Mouse (Mus musculus) testis, adult 2 months (tissue): ENCODE results near the gene Actg2. TPM values are rescaled to one million over a fixed set of nuclear protein-coding genes. Genes with fewer than 3 reads are reported as not detected.

Experiments
- H3K27ac ChIP-seq: fragments of 200-500 bp; 2 replicates; pipeline ENCODE4 v1.5.1; 2012; ENCODE audit warnings: low read depth, low read length; ENCODE audit not compliant: control insufficient read depth, insufficient read depth
- H3K27me3 ChIP-seq: fragments of 200-500 bp; 2 replicates; pipeline ENCODE4 v1.6.1; 2012; ENCODE audit warnings: mild to moderate bottlenecking, low read length, moderate library complexity; ENCODE audit not compliant: control insufficient read depth, insufficient read depth
- H3K36me3 ChIP-seq: fragments of 200-500 bp; 2 replicates; pipeline ENCODE4 v1.6.1; 2012; ENCODE audit warnings: mild to moderate bottlenecking, low read length; ENCODE audit not compliant: control insufficient read depth, insufficient read depth
- H3K4me1 ChIP-seq: fragments of 200-500 bp; 2 replicates; pipeline ENCODE4 v1.6.1; 2012; ENCODE audit warnings: low read length; ENCODE audit not compliant: control insufficient read depth, insufficient read depth
- H3K4me3 ChIP-seq: fragments of 200-500 bp; 2 replicates; pipeline ENCODE4 v1.5.1; 2012; ENCODE audit warnings: low read depth, mild to moderate bottlenecking, low read length, moderate library complexity, mixed read lengths; ENCODE audit not compliant: control insufficient read depth
- CTCF ChIP-seq: fragments of 200-500 bp; IDR thresholded peaks from 2 replicates; pipeline ENCODE4 v1.5.1; 2012; ENCODE audit warnings: low read depth, mild to moderate bottlenecking, inconsistent platforms, low read length, moderate library complexity; ENCODE audit not compliant: control insufficient read depth, insufficient read depth, insufficient replicate concordance
- POLR2A ChIP-seq: fragments of 200-500 bp; IDR thresholded peaks from 2 replicates; pipeline ENCODE4 v1.6.1; 2012; ENCODE audit warnings: low read depth, mild to moderate bottlenecking, inconsistent platforms, low read length, moderate library complexity; ENCODE audit not compliant: control insufficient read depth
- polyA plus RNA-seq: library from polyadenylated mRNA; depleted of rRNA; stranded (reverse); fragments of >200 nt; gene quantifications from 2 replicates; pipeline ENCODE4 v1.2.3, GENCODE M21; 2012

Actg2 gene
- polyA plus RNA-seq, 1 experiment: 505 TPM

- Histone ChIP-seq H3K27ac (0 out of 2 replicates have a peak overlapping the region, but pooled peaks have one; percentile 16), H3K27me3 (no peaks in the 10 kb centered on the region), H3K36me3 (no peaks in the 10 kb centered on the region), H3K4me1 (peaks cover 3% of the 10 kb centered on the region), H3K4me3 (no peak overlapping the region)
- no peak for TF ChIP-seq POLR2A
- peak; percentile 4; the same call in 1 of the 2 replicates for TF ChIP-seq CTCF
These were observed 33.4 kb downstream of the Actg2 start for GRCm38 (mm10) chr6:83502656-83503055.

GRCm38 (mm10) chr6:83501524-83502310 is 34.3 kb downstream of the Actg2 start:
- TF ChIP-seq CTCF: no peak
- no peak for TF ChIP-seq POLR2A

GRCm38 (mm10) chr6:83500462-83500861 is 35.6 kb downstream of the Actg2 start:
- no peaks in the 10 kb centered on the region for H3K27me3 ChIP-seq
- H3K4me3 ChIP-seq: no peak overlapping the region
- H3K27ac ChIP-seq: no peak overlapping the region
- H3K36me3 ChIP-seq: no peaks in the 10 kb centered on the region
- TF ChIP-seq POLR2A (no peak), CTCF (peak; percentile 73; the same call in 1 of the 2 replicates)
- H3K4me1 ChIP-seq: peaks cover 6% of the 10 kb centered on the region

More at GRCm38 (mm10) chr6:83501524-83502310, 34.3 kb downstream of the Actg2 start:
- Histone ChIP-seq H3K27ac (peak overlapping the region; percentile 3; the same call in 1 of the 2 replicates), H3K27me3 (no peaks in the 10 kb centered on the region), H3K36me3 (no peaks in the 10 kb centered on the region), H3K4me1 (peaks cover 8% of the 10 kb centered on the region), H3K4me3 (no peak overlapping the region)

DNA sequence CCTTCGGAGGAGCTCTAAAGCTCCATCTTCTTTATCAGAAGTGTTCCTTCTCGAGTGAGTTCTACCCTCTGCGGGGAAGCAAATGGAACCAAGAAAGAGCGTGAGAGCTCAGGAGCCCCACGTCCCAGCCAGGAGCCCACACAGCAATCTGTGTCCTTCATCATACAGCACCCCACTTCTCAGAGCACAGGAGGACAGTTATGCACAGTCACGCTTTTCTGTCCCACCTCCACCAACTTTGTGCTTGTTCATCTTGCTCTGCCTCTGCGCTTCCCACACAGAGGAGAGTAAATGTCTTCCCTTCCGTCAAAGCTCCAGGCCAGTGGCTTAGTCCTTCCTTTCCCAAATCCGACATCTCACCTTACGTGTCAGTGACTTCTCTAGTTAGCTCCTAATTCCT is 37.0 kb downstream of the Actg2 start:
- H3K27ac ChIP-seq: no peak overlapping the region
- H3K36me3 ChIP-seq: no peaks in the 10 kb centered on the region

DNA sequence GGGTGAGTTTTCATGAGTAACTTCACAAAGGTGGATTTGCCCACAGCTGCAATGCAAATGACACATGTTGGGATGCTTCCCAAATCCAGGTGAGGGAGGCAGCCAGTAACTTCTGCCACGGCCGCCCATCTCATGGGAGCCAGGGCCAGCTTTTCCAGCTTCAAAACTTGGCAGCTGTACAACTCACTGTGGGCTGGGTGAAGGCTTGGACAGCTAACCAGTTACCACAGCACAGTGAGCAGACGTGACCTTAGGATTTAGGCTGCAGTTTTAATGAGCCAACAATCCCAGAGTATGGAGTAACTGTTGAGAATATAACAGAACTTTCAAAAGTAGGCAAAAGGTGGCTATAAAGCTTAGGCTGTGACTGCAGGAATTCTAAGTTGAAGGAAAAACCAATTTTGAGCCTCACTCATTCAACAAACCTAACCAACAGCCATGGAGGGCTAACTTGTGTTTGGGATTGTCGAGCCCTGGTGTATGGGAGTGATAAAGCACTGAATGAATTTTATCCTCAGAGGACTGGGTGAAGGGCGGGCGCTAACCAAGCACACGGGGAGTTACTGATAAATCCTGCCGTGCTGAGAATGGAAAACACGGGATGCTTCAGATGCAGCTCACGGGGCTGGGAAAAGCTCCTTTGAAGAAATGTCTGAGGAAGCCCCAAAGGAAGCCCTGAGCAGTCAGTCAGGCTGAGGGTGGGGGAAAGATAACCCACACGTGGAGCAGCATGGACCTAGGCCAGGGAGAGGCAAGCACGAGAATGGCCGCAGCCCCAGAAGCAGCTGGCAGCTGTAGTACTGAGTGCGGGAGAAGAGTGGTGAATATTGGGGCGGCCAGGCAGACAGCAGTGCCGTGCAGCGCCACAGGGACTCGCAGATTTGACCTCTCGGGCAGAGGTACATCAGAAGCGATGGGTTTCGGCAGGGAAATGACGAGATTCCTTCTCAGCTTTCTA is 39.0 kb downstream of the Actg2 start:
- Histone ChIP-seq H3K36me3 (no peaks in the 10 kb centered on the region), H3K27me3 (no peaks in the 10 kb centered on the region), H3K27ac (no peak overlapping the region), H3K4me3 (no peak overlapping the region), H3K4me1 (peaks cover 6% of the 10 kb centered on the region)
- no peak for TF ChIP-seq CTCF
- TF ChIP-seq POLR2A: no peak

More for the DNA sequence above, 37.0 kb downstream of the Actg2 start:
- TF ChIP-seq POLR2A: no peak
- no peak for TF ChIP-seq CTCF
- Histone ChIP-seq H3K4me3 (no peak overlapping the region), H3K27me3 (no peaks in the 10 kb centered on the region), H3K4me1 (peaks cover 6% of the 10 kb centered on the region)

DNA sequence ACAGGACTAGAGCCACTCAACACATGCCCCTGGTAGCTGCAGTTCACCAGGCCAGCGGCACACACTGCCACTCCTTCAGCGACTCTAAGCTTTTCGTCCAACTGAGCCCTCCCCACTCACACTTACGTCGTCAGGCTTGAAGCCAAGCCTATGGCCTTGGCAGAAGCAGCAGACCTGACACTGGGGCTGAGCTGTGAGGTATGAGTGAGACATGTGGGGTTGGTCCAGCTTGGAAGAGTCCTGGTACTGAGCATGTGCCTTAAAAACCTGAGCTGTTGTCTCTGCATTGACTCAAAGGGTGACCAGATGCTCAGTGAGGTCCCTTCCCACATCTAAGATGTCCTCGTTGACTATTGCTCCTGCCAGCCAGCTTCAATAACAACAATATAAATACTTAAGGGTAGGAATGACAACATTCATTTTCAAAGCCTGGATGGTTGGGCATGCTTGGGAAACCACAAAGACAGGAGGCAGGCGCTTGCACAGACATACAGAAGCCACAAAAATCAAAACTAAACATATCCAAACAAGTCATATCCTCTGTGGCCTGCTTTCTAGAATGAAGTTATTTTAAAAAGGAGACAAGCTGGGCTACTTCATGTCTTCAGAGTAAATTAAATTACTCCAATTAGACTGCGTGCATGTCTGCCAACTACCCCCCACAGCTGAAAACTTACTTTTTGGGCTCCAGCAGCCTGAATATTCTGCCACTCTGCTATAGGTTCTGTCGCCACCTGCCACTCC is 39.9 kb downstream of the Actg2 start:
- Histone ChIP-seq H3K36me3 (no peaks in the 10 kb centered on the region), H3K4me3 (no peak overlapping the region), H3K27ac (no peak overlapping the region), H3K4me1 (peaks cover 6% of the 10 kb centered on the region), H3K27me3 (no peaks in the 10 kb centered on the region)
- TF ChIP-seq POLR2A (no peak), CTCF (no peak)
